Mouse (Mus musculus) layer of hippocampus, adult 2 months (tissue): Measurements from ENCODE around the gene Vmn2r42. TPM values are rescaled to one million over a fixed set of nuclear protein-coding genes. Genes with fewer than 3 reads are reported as not detected.
"Not testable (repeated sequence)": the region's sequence is repeated elsewhere in the genome, so short reads cannot be mapped to it uniquely, and the experiment has no call there.

Experiments used
- DNase-seq, 2 experiments: peaks; one replicate each; pipeline ENCODE4 v3.0.0; 2022; ENCODE audit warnings: low spot score in 2 of 2
- H3K27ac ChIP-seq: fragments of 200-600 bp; 2 replicates; pipeline ENCODE4 v1.8.1; 2022
- H3K4me3 ChIP-seq: fragments of 200-600 bp; 2 replicates; pipeline ENCODE4 v1.8.1; 2022; ENCODE audit warnings: mild to moderate bottlenecking
- long read RNA-seq, 2 experiments: library from polyadenylated mRNA; stranded (forward); transcript quantifications; one replicate each; pipeline ENCODE4 v2.0.0; 2021; ENCODE audit warnings: borderline mapping rate in 2 of 2
- total RNA-seq, 2 experiments: library from RNA; stranded (reverse); gene quantifications; 2 replicates each; pipeline ENCODE4 v1.2.3; 2021

Gene Vmn2r42
- total RNA-seq: not detected
- long read RNA-seq, experiment 1: 0 reads
- long read RNA-seq, experiment 2: 0 reads

GRCm38 (mm10) chr7:8200220-8200619, at the start of gene Vmn2r42:
TSS of gene Vmn2r42 (minus strand) at chr7:8200320.
- H3K27ac ChIP-seq, H3K4me3 ChIP-seq, DNase-seq: not testable (repeated sequence)

DNA sequence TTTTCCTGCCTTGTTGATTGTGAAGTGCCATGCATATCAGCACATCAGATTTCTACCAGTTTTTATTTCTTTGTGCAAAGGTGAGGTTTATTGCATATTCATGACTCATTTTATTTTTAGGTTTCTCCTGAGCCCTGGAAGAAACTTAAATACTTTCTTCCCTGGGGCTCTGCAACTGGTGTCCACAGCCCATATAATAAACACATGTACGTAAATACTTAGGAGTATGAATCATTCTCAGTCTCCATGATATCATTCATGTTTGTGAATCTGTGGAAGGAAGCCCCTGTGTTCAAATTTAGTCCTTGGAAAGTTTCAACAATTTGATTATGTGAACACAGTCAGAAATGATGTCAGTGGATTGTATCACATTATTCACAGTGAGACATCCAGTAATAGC, 38.6 kb downstream of the Vmn2r42 start, which contains the start of gene Vmn2r41:
Gene Vmn2r41 (minus strand): TSS at position 101 of the 400 bp plus-strand sequence.
- not testable (repeated sequence) for DNase-seq, H3K4me3 ChIP-seq, H3K27ac ChIP-seq

Other genes starting within 250 kb of the Vmn2r42 start
- gene Vmn2r41, start 38.7 kb downstream of the Vmn2r42 start, total RNA-seq: not detected
- not detected for gene Vmn2r43, start 60.3 kb upstream of the Vmn2r42 start, total RNA-seq
- not detected for gene Vmn2r44, start 183.0 kb upstream of the Vmn2r42 start, total RNA-seq